Comparison of ENCODE assay signal across 8 mouse cellular contexts in the genomic region with DNA sequence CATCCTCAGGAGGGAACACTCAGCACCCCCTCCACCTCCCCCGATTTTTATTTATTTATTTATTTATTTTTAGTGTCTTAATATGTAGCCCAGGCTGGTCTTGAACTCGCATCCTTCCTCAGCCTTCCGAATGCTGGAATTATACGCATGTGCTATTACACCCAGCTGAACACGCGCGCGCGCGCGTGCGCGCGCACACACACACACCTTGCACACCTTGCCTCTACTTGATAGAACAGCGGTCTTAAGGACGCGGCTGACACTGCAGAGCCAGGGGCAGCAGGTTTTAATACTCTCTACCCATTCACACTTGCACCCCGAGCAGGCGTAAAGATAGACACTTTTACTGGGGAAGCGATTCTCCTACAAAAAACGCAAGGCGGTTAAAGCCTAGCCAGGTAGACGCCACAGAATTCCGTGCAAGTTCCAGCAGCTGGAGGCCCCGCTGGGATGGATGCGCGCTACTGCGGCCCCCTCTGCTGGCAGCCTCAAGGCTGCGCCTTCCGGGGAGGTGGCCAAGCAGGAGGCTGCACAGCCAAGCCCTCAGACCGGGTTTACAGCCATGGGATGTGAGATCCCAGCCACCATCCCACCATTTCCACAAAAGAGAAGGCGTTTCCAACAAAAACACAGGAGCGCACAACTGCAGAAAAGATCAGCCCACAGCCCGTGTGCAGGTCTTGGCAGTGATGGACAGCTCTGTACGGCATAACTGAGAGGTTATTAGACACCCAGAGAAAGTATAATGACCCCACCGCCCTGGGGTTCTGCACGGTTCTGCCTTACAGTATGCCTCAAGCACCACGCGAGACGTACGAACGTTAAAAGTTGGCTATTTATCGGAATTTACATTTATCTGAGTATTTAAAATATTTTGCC.
DNase-seq lines count a peak whose midpoint lies in the region; ATAC-seq lines count a peak whose summit lies in the region.

No protein-coding gene starts in this region.

- peak overlapping the region; percentile 45 for H3K4me3 ChIP-seq in heart, embryonic 10.5 days
- H3K4me3 ChIP-seq in liver, embryonic 13.5 days (replicated peaks), result no peak overlapping the region
- H3K4me3 ChIP-seq in neural tube, embryonic 15.5 days (replicated peaks), result peak overlapping the region; percentile 25

- peaks cover 17% of the 10 kb centered on the region for H3K4me1 ChIP-seq in heart, embryonic 10.5 days
- H3K4me1 ChIP-seq in liver, embryonic 13.5 days (replicated peaks), result no peaks in the 10 kb centered on the region
- H3K4me1 ChIP-seq in neural tube, embryonic 15.5 days, result peaks cover 16% of the 10 kb centered on the region

- H3K4me2 ChIP-seq in liver, embryonic 13.5 days, result 0 out of 2 replicates have a peak overlapping the region, but pooled peaks have one; percentile 17
- peak overlapping the region; percentile 53 for H3K4me2 ChIP-seq in neural tube, embryonic 15.5 days

- H3K9ac ChIP-seq in liver, embryonic 13.5 days, result no peak overlapping the region
- H3K9ac ChIP-seq in neural tube, embryonic 15.5 days (replicated peaks), result no peak overlapping the region

- no peak for ATAC-seq in CD4-positive, CD25-positive, alpha-beta regulatory T cell, adult 4 months
- ATAC-seq in liver, embryonic 13.5 days (ENCODE audit: low read depth), result no peak
- ATAC-seq in neural tube, embryonic 15.5 days (ENCODE audit: low FRiP score), result peak; percentile 83

- no peak overlapping the region for H3K27ac ChIP-seq in heart, embryonic 10.5 days
- H3K27ac ChIP-seq in liver, embryonic 13.5 days, result no peak overlapping the region
- H3K27ac ChIP-seq in neural tube, embryonic 15.5 days (replicated peaks), result no peak overlapping the region

- no peaks in the 10 kb centered on the region for H3K9me3 ChIP-seq in heart, embryonic 10.5 days
- no peaks in the 10 kb centered on the region for H3K9me3 ChIP-seq in liver, embryonic 13.5 days (replicated peaks)
- H3K9me3 ChIP-seq in neural tube, embryonic 15.5 days (replicated peaks), result no peaks in the 10 kb centered on the region

- DNase-seq in CD4-positive, CD25-positive, alpha-beta regulatory T cell, adult 2 months (ENCODE audit: low read depth, low spot score), result peak; percentile 34
- peak; percentile 88 for DNase-seq in embryo, embryonic 11 days
- peak; percentile 83 for DNase-seq in heart, embryonic 10.5 days (ENCODE audit: low spot score)
- peak; percentile 37 for DNase-seq in kidney, adult 9 months
- no peak for DNase-seq in liver, embryonic 13.5 days
- peak; percentile 77 for DNase-seq in urinary bladder, postnatal 14 days (ENCODE audit: low spot score)

- 17% methylated on average over 43 of the region's 43 CpGs for WGBS in heart, embryonic 10.5 days
- 17% methylated on average over 43 of the region's 43 CpGs for WGBS in liver, embryonic 13.5 days (ENCODE audit: insufficient replicate concordance)
- 19% methylated on average over 43 of the region's 43 CpGs for WGBS in neural tube, embryonic 15.5 days

- no peaks in the 10 kb centered on the region for H3K36me3 ChIP-seq in heart, embryonic 10.5 days
- H3K36me3 ChIP-seq in liver, embryonic 13.5 days, result no peaks in the 10 kb centered on the region
- H3K36me3 ChIP-seq in neural tube, embryonic 15.5 days, result no peaks in the 10 kb centered on the region

- peaks cover 73% of the 10 kb centered on the region for H3K27me3 ChIP-seq in heart, embryonic 10.5 days (ENCODE audit: insufficient read depth, poor library complexity, severe bottlenecking)
- peaks cover 36% of the 10 kb centered on the region for H3K27me3 ChIP-seq in liver, embryonic 13.5 days
- peaks cover 34% of the 10 kb centered on the region for H3K27me3 ChIP-seq in neural tube, embryonic 15.5 days (replicated peaks)
